Mouse (Mus musculus) liver, embryonic 15.5 days (tissue): Measurements from ENCODE around the gene Eftud2. TPM values are rescaled to one million over a fixed set of nuclear protein-coding genes. Genes with fewer than 3 reads are reported as not detected.

Experiments used
- ATAC-seq: fragments of 200-750 bp; cut with Nextera tagmentation; 2 replicates; pipeline ENCODE4 v1.8.0; 2017; ENCODE audit warnings: moderate number of reproducible peaks, mild to moderate bottlenecking, moderate library complexity; ENCODE audit not compliant: insufficient read depth
- H3K27ac ChIP-seq: fragments of 300-500 bp; sonication (generic); replicated peaks from 2 replicates; pipeline ENCODE4 v1.5.1; 2015; ENCODE audit warnings: mild to moderate bottlenecking, inconsistent platforms
- H3K27me3 ChIP-seq: fragments of 300-500 bp; sonication (generic); 2 replicates; pipeline ENCODE4 v1.6.1; 2015; ENCODE audit warnings: mild to moderate bottlenecking, inconsistent platforms
- H3K36me3 ChIP-seq: fragments of 300-500 bp; sonication (generic); replicated peaks from 2 replicates; pipeline ENCODE4 v1.6.1; 2015; ENCODE audit warnings: moderate library complexity, mild to moderate bottlenecking, inconsistent platforms
- H3K4me1 ChIP-seq: fragments of 300-500 bp; sonication (generic); replicated peaks from 2 replicates; pipeline ENCODE4 v1.6.1; 2015; ENCODE audit warnings: inconsistent platforms
- H3K4me2 ChIP-seq: fragments of 300-500 bp; sonication (generic); 2 replicates; pipeline ENCODE4 v1.6.1; 2015; ENCODE audit warnings: moderate library complexity, mild to moderate bottlenecking, inconsistent platforms
- H3K4me3 ChIP-seq: fragments of 300-500 bp; sonication (generic); replicated peaks from 2 replicates; pipeline ENCODE4 v1.5.1; 2015; ENCODE audit warnings: mild to moderate bottlenecking, inconsistent platforms
- H3K9ac ChIP-seq: fragments of 300-500 bp; sonication (generic); 2 replicates; pipeline ENCODE4 v1.6.1; 2015; ENCODE audit warnings: moderate library complexity, mild to moderate bottlenecking, inconsistent platforms
- H3K9me3 ChIP-seq: fragments of 300-500 bp; sonication (generic); replicated peaks from 2 replicates; pipeline ENCODE4 v1.6.1; 2016; ENCODE audit warnings: inconsistent platforms
- WGBS: fragments of 180-500 bp; shearing (Covaris S2); methylation state at CpG from one replicate; pipeline ENCODE4 v1.1.7; 2015; ENCODE audit warnings: mixed read lengths; ENCODE audit not compliant: insufficient replicate concordance; 5-methylcytosine and 5-hydroxymethylcytosine counted together
- polyA plus RNA-seq: library from polyadenylated mRNA; unstranded; fragments of >200 nt; fragmentation: Nextera tagmentation; extraction: Ambion mirVana; gene quantifications from 2 replicates; pipeline ENCODE4 v1.2.1, GENCODE M21; 2015

Gene Eftud2
- polyA plus RNA-seq, 1 experiment from 2014 or later, result 106 TPM

GRCm38 (mm10) chr11:102874801-102875334 lies 5.9 kb downstream of the Eftud2 start:
- Histone ChIP-seq H3K4me1 (peaks cover 14% of the 10 kb centered on the region), H3K9ac (no peak overlapping the region), H3K9me3 (no peaks in the 10 kb centered on the region), H3K36me3 (peaks cover 70% of the 10 kb centered on the region), H3K27ac (no peak overlapping the region), H3K27me3 (no peaks in the 10 kb centered on the region), H3K4me3 (no peak overlapping the region), H3K4me2 (no peak overlapping the region)
- 82% methylated on average over 7 of the region's 7 CpGs for WGBS
- ATAC-seq, result no peak

GRCm38 (mm10) chr11:102864272-102864671 lies 16.5 kb downstream of the Eftud2 start:
- H3K36me3 ChIP-seq, result peaks cover 97% of the 10 kb centered on the region
- 47% methylated on average over 4 of the region's 4 CpGs for WGBS
- H3K9ac ChIP-seq, result no peak overlapping the region
- no peak overlapping the region for H3K27ac ChIP-seq
- H3K4me1 ChIP-seq, result no peaks in the 10 kb centered on the region
- no peak overlapping the region for H3K4me3 ChIP-seq
- no peaks in the 10 kb centered on the region for H3K9me3 ChIP-seq
- H3K4me2 ChIP-seq, result no peak overlapping the region
- no peaks in the 10 kb centered on the region for H3K27me3 ChIP-seq
- no peak for ATAC-seq

- Histone ChIP-seq H3K27ac (no peak overlapping the region), H3K4me3 (no peak overlapping the region), H3K9me3 (no peaks in the 10 kb centered on the region), H3K36me3 (peaks cover 99% of the 10 kb centered on the region), H3K4me1 (no peaks in the 10 kb centered on the region), H3K4me2 (no peak overlapping the region), H3K9ac (no peak overlapping the region), H3K27me3 (no peaks in the 10 kb centered on the region)
- 88% methylated on average over 8 of the region's 8 CpGs for WGBS
- ATAC-seq, result no peak
These were observed 20.9 kb downstream of the Eftud2 start for GRCm38 (mm10) chr11:102859933-102860332.

GRCm38 (mm10) chr11:102858951-102859350 lies 21.8 kb downstream of the Eftud2 start:
- H3K4me3 ChIP-seq, result no peak overlapping the region
- no peak overlapping the region for H3K9ac ChIP-seq
- no peak overlapping the region for H3K4me2 ChIP-seq
- ATAC-seq, result no peak
- H3K9me3 ChIP-seq, result no peaks in the 10 kb centered on the region
- no peak overlapping the region for H3K27ac ChIP-seq
- H3K36me3 ChIP-seq, result peaks cover 99% of the 10 kb centered on the region
- no peaks in the 10 kb centered on the region for H3K27me3 ChIP-seq
- H3K4me1 ChIP-seq, result no peaks in the 10 kb centered on the region
- 89% methylated on average over 11 of the region's 11 CpGs for WGBS

- H3K4me2 ChIP-seq, result no peak overlapping the region
These were observed 24.8 kb downstream of the Eftud2 start for GRCm38 (mm10) chr11:102855941-102856340.

GRCm38 (mm10) chr11:102853760-102854159 lies 27.0 kb downstream of the Eftud2 start:
- Histone ChIP-seq H3K4me3 (no peak overlapping the region), H3K27ac (no peak overlapping the region), H3K4me2 (no peak overlapping the region), H3K9me3 (no peaks in the 10 kb centered on the region), H3K36me3 (peaks cover 98% of the 10 kb centered on the region), H3K27me3 (no peaks in the 10 kb centered on the region), H3K4me1 (no peaks in the 10 kb centered on the region), H3K9ac (no peak overlapping the region)
- ATAC-seq, result no peak

More at GRCm38 (mm10) chr11:102855941-102856340, 24.8 kb downstream of the Eftud2 start:
- no peaks in the 10 kb centered on the region for H3K4me1 ChIP-seq
- ATAC-seq, result no peak
- H3K9ac ChIP-seq, result no peak overlapping the region
- H3K9me3 ChIP-seq, result no peaks in the 10 kb centered on the region
- no peak overlapping the region for H3K4me3 ChIP-seq
- H3K27ac ChIP-seq, result no peak overlapping the region
- H3K36me3 ChIP-seq, result peaks cover 98% of the 10 kb centered on the region
- 71% methylated on average over 6 of the region's 6 CpGs for WGBS
- no peaks in the 10 kb centered on the region for H3K27me3 ChIP-seq

- WGBS, result 59% methylated on average over 5 of the region's 5 CpGs
- H3K4me2 ChIP-seq, result no peak overlapping the region
- H3K9ac ChIP-seq, result no peak overlapping the region
- no peaks in the 10 kb centered on the region for H3K27me3 ChIP-seq
- H3K4me3 ChIP-seq, result no peak overlapping the region
- H3K27ac ChIP-seq, result no peak overlapping the region
- H3K9me3 ChIP-seq, result no peaks in the 10 kb centered on the region
- peaks cover 98% of the 10 kb centered on the region for H3K36me3 ChIP-seq
- no peak for ATAC-seq
- H3K4me1 ChIP-seq, result no peaks in the 10 kb centered on the region
These were observed 28.9 kb downstream of the Eftud2 start for GRCm38 (mm10) chr11:102851883-102852282.

GRCm38 (mm10) chr11:102845926-102846325 lies 34.9 kb downstream of the Eftud2 start:
- WGBS, result 83% methylated on average over 10 of the region's 10 CpGs
- Histone ChIP-seq H3K27me3 (no peaks in the 10 kb centered on the region), H3K4me3 (no peak overlapping the region), H3K27ac (no peak overlapping the region), H3K36me3 (peaks cover 100% of the 10 kb centered on the region), H3K4me1 (no peaks in the 10 kb centered on the region), H3K9ac (no peak overlapping the region), H3K9me3 (no peaks in the 10 kb centered on the region), H3K4me2 (no peak overlapping the region)
- no peak for ATAC-seq

- no peaks in the 10 kb centered on the region for H3K9me3 ChIP-seq
- H3K9ac ChIP-seq, result no peak overlapping the region
- no peaks in the 10 kb centered on the region; the same call in 1 of the 2 replicates for H3K27me3 ChIP-seq
- H3K4me2 ChIP-seq, result no peak overlapping the region
- WGBS, result 82% methylated on average over 9 of the region's 9 CpGs
- no peaks in the 10 kb centered on the region for H3K4me1 ChIP-seq
- no peak overlapping the region for H3K27ac ChIP-seq
- no peak overlapping the region for H3K4me3 ChIP-seq
- peaks cover 72% of the 10 kb centered on the region for H3K36me3 ChIP-seq
- ATAC-seq, result no peak
These were observed 42.1 kb downstream of the Eftud2 start for GRCm38 (mm10) chr11:102838616-102839150.

GRCm38 (mm10) chr11:102838126-102838525 lies 42.7 kb downstream of the Eftud2 start:
- ATAC-seq, result no peak

GRCm38 (mm10) chr11:102837385-102837784 lies 43.4 kb downstream of the Eftud2 start:
- no peak overlapping the region for H3K4me3 ChIP-seq
- H3K27me3 ChIP-seq, result no peaks in the 10 kb centered on the region; the same call in 1 of the 2 replicates
- ATAC-seq, result no peak
- no peak overlapping the region for H3K27ac ChIP-seq
- 68% methylated on average over 1 of the region's 1 CpGs for WGBS
- no peak overlapping the region for H3K9ac ChIP-seq
- H3K4me1 ChIP-seq, result no peaks in the 10 kb centered on the region
- H3K4me2 ChIP-seq, result no peak overlapping the region
- peaks cover 59% of the 10 kb centered on the region for H3K36me3 ChIP-seq
- H3K9me3 ChIP-seq, result no peaks in the 10 kb centered on the region

More at GRCm38 (mm10) chr11:102838126-102838525, 42.7 kb downstream of the Eftud2 start:
- H3K4me1 ChIP-seq, result no peaks in the 10 kb centered on the region
- 81% methylated on average over 2 of the region's 2 CpGs for WGBS
- no peaks in the 10 kb centered on the region; the same call in 1 of the 2 replicates for H3K27me3 ChIP-seq
- peaks cover 67% of the 10 kb centered on the region for H3K36me3 ChIP-seq
- no peak overlapping the region for H3K4me2 ChIP-seq
- no peak overlapping the region for H3K4me3 ChIP-seq
- no peak overlapping the region for H3K27ac ChIP-seq
- H3K9ac ChIP-seq, result no peak overlapping the region
- no peaks in the 10 kb centered on the region for H3K9me3 ChIP-seq

- H3K9me3 ChIP-seq, result no peaks in the 10 kb centered on the region
- no peak overlapping the region for H3K4me2 ChIP-seq
- ATAC-seq, result no peak
- peaks cover 47% of the 10 kb centered on the region for H3K36me3 ChIP-seq
- no peak overlapping the region for H3K9ac ChIP-seq
- no peaks in the 10 kb centered on the region for H3K4me1 ChIP-seq
- no peaks in the 10 kb centered on the region; the same call in 1 of the 2 replicates for H3K27me3 ChIP-seq
- no peak overlapping the region for H3K27ac ChIP-seq
- WGBS, result 86% methylated on average over 9 of the region's 9 CpGs
- no peak overlapping the region for H3K4me3 ChIP-seq
These were observed 44.6 kb downstream of the Eftud2 start for GRCm38 (mm10) chr11:102836146-102836545.
